Mouse (Mus musculus): ENCODE measurements around the gene Acad9. TPM values are rescaled to one million over a fixed set of nuclear protein-coding genes. Genes with fewer than 3 reads are reported as not detected.

Gene Acad9
- 97.5 and 99.5 TPM in 2 replicates for polyA plus RNA-seq (2016; fragmentation: Nextera tagmentation; extraction: Ambion mirVana)

DNA sequence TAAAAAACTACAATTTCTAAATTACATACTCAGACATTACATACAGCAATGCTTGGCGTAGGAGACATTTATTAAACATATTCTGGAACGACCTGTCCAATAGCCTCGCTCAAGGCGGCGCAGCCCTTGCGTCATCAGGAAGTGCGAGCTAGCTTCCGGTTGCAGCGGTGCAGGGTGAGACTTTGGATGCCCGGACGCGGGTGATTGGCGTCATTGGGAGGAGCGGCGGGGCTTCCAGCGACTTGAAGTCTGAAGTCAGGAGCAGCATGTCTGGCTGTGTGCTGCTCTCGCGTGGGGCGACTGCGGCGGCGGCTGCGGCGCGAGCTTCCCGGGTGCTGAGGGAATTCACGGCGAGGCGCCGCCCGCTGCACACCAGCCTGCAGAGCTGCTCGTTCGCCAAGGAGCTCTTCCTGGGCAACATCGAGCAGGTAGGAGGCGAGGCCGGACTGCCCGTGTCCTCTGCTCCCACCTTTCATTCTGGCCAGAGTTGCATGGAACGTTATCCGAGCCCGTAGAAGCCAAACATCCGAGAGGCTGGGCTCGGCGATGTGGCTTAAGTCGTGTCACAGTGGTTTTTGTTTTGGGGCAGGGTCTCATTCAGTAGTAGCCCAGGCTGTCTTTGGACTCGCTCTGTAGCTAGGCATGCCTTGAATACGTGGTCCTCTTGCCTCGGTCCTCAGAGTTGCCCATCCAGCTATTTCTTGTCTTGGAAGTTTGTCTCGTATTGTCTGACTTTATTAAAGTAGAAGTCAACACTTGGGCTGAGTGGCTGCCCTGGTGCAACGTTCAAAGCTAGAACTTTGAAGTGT, at the start of gene Acad9:
Gene Acad9 (plus strand): TSS at position 137 of the 809 bp plus-strand sequence.
- peak within 1 kb of the TSS; percentile 94 for H3K4me3 ChIP-seq
- WGBS, result under 1% methylated on average over 49 of the region's 49 CpGs
- peaks cover 22% of the 10 kb centered on the region for H3K4me1 ChIP-seq
- peak; percentile 95 for DNase-seq (ENCODE audit: low spot score)
- H3K9me3 ChIP-seq (replicated peaks), result no peaks in the 10 kb centered on the region
- peak within 1 kb of the TSS; percentile 86 for H3K27ac ChIP-seq (replicated peaks)
- H3K36me3 ChIP-seq, result peaks cover 15% of the 10 kb centered on the region
- H3K27me3 ChIP-seq (ENCODE audit: low read depth, poor library complexity, severe bottlenecking), result peaks cover 13% of the 10 kb centered on the region; the same call in 1 of the 2 replicates

DNA sequence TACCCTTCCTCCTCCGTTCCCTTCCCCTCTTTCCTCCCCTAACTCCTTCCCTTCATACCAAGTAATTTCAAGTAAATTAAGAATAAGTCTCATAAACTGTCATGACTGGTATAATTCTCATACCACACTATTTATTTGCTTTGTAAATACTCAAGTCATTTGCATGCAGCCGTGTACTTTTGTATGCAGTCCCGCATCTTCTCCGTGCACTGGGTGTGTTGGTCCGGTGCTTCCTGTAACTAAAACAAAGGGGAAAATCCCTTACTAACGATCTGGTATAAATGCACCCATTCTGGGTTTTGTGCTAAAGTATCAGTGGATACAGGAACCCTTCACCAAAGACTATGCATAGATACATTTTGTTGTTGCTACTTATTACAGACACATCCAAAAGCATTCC, 40.0 kb upstream of the Acad9 start:
- Histone ChIP-seq H3K27me3 (ENCODE audit: low read depth, poor library complexity, severe bottlenecking) (no peaks in the 10 kb centered on the region), H3K9me3 (replicated peaks) (no peaks in the 10 kb centered on the region), H3K36me3 (no peaks in the 10 kb centered on the region), H3K27ac (replicated peaks) (no peak overlapping the region), H3K4me1 (no peaks in the 10 kb centered on the region), H3K4me3 (no peak overlapping the region)
- no peak for DNase-seq (ENCODE audit: low spot score)
- WGBS, result 90% methylated on average over 6 of the region's 6 CpGs

DNA sequence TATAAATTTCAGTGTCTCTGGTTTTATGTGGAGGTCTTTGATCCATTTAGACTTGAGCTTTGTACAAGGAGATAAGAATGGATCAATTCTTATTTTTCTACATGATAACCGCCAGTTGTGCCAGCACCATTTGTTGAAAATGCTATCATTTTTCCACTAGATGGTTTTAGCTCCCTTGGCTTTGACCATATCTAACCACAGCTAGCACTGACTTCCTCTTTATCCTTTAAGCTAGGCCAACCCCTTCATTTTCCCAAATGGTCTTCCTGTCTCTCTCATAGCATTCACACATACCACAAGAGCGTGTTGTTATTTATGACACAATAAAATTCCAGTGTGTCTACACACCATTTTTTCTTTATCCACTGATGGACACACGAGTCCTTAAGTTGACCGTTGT, 35.8 kb upstream of the Acad9 start:
- Histone ChIP-seq H3K36me3 (no peaks in the 10 kb centered on the region), H3K4me3 (no peak overlapping the region), H3K27me3 (ENCODE audit: low read depth, poor library complexity, severe bottlenecking) (no peaks in the 10 kb centered on the region), H3K27ac (replicated peaks) (no peak overlapping the region), H3K4me1 (no peaks in the 10 kb centered on the region), H3K9me3 (replicated peaks) (no peaks in the 10 kb centered on the region)
- 86% methylated on average over 4 of the region's 4 CpGs for WGBS
- DNase-seq (ENCODE audit: low spot score), result no peak

DNA sequence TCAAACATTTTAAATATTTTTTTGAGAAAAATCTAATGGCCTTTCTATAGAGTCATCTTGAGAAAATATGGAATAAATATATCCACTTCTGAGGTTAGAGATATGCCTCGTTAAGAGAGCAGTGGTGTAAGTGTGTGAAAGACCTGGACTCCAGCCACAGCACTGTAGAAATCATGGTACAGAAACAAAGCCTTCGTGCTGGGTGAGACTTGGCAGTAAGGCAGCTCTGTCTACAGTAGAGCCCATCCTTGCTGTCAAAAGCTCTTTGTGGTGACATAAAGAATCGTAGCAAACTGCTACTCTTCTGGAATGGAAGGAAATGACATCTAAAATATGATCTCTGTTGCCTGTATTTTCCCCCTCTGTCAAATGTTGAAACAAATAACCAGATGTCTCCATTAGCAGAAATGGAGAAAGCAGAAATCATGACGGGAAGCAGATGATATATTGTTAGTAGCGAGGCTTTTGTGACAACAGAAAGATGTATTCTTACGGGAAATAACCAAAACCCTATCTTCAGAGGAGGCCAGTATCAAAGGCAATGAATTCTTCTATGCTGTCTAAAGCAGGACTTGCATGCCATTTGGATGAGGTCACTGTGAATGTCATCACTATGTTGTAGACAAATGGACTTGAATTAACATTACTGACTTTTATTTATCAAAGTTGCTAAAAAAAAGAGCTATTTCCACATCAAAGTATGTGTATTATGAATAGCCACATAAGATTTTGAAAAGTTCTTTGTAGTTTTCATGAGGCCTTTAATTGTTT, 33.9 kb upstream of the Acad9 start:
- Histone ChIP-seq H3K27ac (replicated peaks) (no peak overlapping the region), H3K27me3 (ENCODE audit: low read depth, poor library complexity, severe bottlenecking) (no peaks in the 10 kb centered on the region), H3K36me3 (no peaks in the 10 kb centered on the region), H3K4me1 (no peaks in the 10 kb centered on the region), H3K9me3 (replicated peaks) (no peaks in the 10 kb centered on the region), H3K4me3 (no peak overlapping the region)
- DNase-seq (ENCODE audit: low spot score), result no peak
- 82% methylated on average over 6 of the region's 6 CpGs for WGBS

DNA sequence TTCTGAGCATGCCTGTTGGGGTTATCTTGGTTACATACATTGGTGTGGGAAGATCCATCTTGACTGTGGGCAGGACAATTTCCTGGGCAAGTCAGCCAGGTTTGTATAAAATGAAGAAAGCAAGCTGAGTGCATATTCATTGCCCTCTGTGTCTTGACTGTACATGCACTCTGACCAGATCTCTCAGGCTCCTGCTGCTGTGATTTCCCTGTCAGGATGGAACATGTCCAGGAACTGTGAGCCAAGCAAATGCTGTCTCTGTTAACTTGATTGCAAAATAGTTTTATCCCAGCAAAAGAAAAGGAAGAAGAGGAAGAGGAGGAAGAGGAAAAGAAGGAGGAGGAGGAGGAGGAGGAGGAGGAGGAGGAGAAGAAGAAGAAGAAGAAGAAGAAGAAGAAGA, 21.3 kb upstream of the Acad9 start:
- Histone ChIP-seq H3K9me3 (replicated peaks) (no peaks in the 10 kb centered on the region), H3K4me3 (no peak overlapping the region), H3K4me1 (no peaks in the 10 kb centered on the region), H3K27ac (replicated peaks) (no peak overlapping the region), H3K27me3 (ENCODE audit: low read depth, poor library complexity, severe bottlenecking) (no peaks in the 10 kb centered on the region), H3K36me3 (no peaks in the 10 kb centered on the region)
- no peak for DNase-seq (ENCODE audit: low spot score)

DNA sequence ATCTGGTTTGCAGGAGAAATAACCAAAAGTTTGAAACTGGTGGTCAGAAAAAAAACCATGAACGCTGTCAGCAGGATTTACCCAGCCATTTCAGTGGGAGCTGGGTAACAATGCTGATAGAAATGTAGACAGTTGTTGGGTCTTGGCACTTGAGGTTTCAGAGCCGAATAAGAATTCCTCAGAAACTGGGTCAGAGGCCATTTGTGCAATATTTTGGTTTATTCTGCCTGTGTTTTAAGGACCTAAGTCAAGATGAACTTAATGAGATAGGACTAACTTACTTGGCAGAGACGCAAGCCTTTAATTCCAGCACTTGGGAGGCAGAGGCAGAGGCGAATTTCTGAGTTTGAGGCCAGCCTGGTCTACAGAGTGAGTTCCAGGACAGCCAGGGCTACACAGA, 20.7 kb upstream of the Acad9 start:
- no peak overlapping the region for H3K27ac ChIP-seq (replicated peaks)
- no peaks in the 10 kb centered on the region for H3K27me3 ChIP-seq (ENCODE audit: low read depth, poor library complexity, severe bottlenecking)
- no peaks in the 10 kb centered on the region for H3K4me1 ChIP-seq
- H3K36me3 ChIP-seq, result no peaks in the 10 kb centered on the region
- WGBS, result 80% methylated on average over 4 of the region's 4 CpGs
- no peak overlapping the region for H3K4me3 ChIP-seq
- no peak for DNase-seq (ENCODE audit: low spot score)
- no peaks in the 10 kb centered on the region for H3K9me3 ChIP-seq (replicated peaks)

DNA sequence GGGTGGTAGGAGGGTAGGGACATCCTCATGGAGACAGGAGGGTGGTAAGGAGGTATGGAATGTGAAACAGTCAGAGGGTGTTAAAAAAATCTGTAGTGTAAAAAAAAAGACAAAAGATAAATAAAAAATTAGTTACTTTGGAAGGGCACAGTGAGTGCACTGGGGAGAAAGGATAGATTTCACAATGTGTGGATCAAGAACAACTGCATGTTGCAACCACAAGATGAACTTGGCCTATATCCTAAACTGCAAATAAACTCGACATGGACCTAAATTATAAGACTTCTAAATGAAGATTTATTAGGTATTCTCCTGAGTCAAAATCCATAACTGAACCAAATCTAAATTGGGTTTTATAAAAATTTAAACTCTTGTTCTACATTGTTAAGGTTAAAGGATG, 16.7 kb upstream of the Acad9 start:
- Histone ChIP-seq H3K4me3 (no peak overlapping the region), H3K9me3 (replicated peaks) (no peaks in the 10 kb centered on the region), H3K27ac (replicated peaks) (no peak overlapping the region), H3K36me3 (no peaks in the 10 kb centered on the region), H3K4me1 (no peaks in the 10 kb centered on the region), H3K27me3 (ENCODE audit: low read depth, poor library complexity, severe bottlenecking) (no peaks in the 10 kb centered on the region)
- WGBS, result 63% methylated on average over 1 of the region's 1 CpGs
- no peak for DNase-seq (ENCODE audit: low spot score)

DNA sequence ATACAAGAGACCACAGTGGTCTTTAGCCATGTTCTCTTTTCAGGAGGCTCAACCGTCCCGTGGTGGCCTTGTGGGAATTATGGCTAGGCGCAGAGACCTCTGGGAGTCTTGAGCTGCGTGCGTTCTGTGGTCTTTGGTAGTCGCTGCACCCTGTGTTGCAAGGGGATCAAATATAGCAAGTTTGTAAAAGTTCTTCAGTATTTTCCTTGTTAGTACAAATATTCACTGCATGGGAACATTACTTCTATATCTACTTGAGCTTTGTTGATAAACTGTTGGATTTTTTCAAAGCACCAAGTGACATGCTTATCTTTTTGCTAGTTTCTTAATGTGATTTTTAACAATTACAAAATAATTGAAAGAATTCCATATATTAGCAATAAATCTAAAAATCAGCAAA, 12.3 kb upstream of the Acad9 start, which contains the start of gene Ccdc144b:
Gene Ccdc144b (minus strand): TSS at position 101 of the 400 bp plus-strand sequence.
- DNase-seq (ENCODE audit: low spot score), result no peak
- H3K4me3 ChIP-seq, result no peak within 1 kb of the TSS
- WGBS, result 91% methylated on average over 6 of the region's 6 CpGs
- no peaks in the 10 kb centered on the region for H3K27me3 ChIP-seq (ENCODE audit: low read depth, poor library complexity, severe bottlenecking)
- H3K4me1 ChIP-seq, result no peaks in the 10 kb centered on the region
- no peaks in the 10 kb centered on the region for H3K9me3 ChIP-seq (replicated peaks)
- no peak within 1 kb of the TSS for H3K27ac ChIP-seq (replicated peaks)
- H3K36me3 ChIP-seq, result no peaks in the 10 kb centered on the region

DNA sequence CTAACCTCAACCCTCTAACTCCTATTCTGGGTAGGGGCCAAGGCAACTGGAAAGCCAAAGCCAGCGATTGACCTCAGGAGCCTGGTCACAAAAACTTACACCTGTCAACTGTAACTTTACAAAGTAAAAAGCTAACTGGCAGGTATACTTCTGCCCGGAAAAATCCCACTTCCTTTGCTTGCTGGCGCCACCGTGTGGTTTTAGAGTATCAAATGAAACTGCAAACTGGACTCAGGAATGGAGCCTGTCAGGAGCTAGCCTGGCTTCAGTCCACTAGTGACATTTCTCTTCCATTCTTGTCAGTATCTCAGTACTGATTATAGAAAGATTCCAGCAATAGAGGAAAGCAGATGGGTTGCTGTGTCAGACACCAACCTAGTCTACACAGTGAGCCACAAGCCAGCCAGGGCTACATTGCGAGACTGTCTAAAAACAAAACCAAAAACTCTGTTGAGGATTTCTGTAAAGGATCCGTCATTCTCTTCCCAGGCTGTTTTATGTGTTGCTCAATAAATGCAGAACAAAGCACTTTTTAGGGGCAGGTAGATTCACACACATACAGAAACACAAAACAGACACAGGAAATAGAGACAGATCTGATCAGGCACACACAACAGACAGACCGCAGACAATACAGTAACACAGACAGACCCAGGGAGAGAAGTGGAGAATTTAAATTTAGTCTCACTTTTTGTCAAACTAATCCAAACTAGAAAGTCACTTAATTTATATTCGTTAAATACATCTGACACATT, 5.5 kb upstream of the Acad9 start:
- H3K4me1 ChIP-seq, result peaks cover 3% of the 10 kb centered on the region; the same call in 1 of the 2 replicates
- 34% methylated on average over 8 of the region's 8 CpGs for WGBS

DNA sequence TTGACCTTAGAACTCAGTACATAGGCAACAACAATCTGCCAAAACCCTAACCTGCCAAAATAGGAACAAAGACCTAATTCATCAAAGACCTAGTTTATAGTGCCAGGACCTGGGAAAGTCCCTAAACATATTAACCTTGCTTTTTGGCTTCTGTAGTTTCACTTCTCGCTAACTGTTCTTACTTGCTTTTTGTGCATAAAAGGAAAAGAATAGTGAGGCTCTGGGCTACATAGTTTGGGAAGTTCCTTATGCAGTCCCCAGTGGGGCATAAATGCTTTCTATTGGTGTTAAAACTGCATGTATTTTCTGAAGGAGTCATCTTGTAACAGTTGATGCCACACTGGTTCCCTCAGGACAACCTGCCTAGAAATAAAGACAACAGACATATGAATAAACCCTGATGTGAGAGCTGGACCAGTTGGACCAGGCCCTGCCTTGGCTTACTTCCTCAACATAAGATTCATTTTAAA, 1.2 kb upstream of the Acad9 start:
- DNase-seq (ENCODE audit: low spot score), result no peak
- Histone ChIP-seq H3K27me3 (ENCODE audit: low read depth, poor library complexity, severe bottlenecking) (peaks cover 13% of the 10 kb centered on the region; the same call in 1 of the 2 replicates), H3K4me3 (no peak overlapping the region), H3K4me1 (peaks cover 22% of the 10 kb centered on the region), H3K27ac (replicated peaks) (no peak overlapping the region), H3K36me3 (peaks cover 1% of the 10 kb centered on the region; the same call in 1 of the 2 replicates), H3K9me3 (replicated peaks) (no peaks in the 10 kb centered on the region)
- WGBS, result 90% methylated on average over 1 of the region's 1 CpGs

More for the DNA sequence above, 5.5 kb upstream of the Acad9 start:
- Histone ChIP-seq H3K27ac (replicated peaks) (no peak overlapping the region), H3K9me3 (replicated peaks) (no peaks in the 10 kb centered on the region), H3K4me3 (no peak overlapping the region), H3K36me3 (no peaks in the 10 kb centered on the region), H3K27me3 (ENCODE audit: low read depth, poor library complexity, severe bottlenecking) (peaks cover 13% of the 10 kb centered on the region; the same call in 1 of the 2 replicates)
- peak; percentile 48 for DNase-seq (ENCODE audit: low spot score)

DNA sequence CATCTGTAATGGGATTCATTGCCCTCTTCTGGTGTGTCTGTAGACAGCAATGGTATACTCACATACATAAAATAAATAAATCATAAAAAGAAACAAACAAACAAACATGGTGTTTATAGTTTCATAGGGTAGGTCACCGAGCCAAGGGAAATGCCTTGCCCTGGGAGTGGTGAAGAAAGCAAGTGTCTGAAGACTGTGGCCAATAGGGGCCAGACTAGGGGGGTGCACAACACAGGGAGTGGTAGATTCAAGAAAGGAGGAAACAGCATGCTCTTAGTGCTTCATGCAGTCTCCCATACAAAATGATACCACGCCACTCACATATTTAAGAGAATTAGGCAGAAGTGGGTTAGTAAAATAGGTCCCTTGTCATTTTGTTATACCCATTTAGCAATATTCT, 613 bp upstream of the Acad9 start:
- Histone ChIP-seq H3K36me3 (peaks cover 7% of the 10 kb centered on the region), H3K4me3 (peak overlapping the region; percentile 94), H3K4me1 (peaks cover 22% of the 10 kb centered on the region), H3K27me3 (ENCODE audit: low read depth, poor library complexity, severe bottlenecking) (peaks cover 13% of the 10 kb centered on the region; the same call in 1 of the 2 replicates), H3K27ac (replicated peaks) (peak overlapping the region; percentile 86; the same call in 1 of the 2 replicates), H3K9me3 (replicated peaks) (no peaks in the 10 kb centered on the region)
- WGBS, result 91% methylated on average over 2 of the region's 2 CpGs
- DNase-seq (ENCODE audit: low spot score), result no peak

DNA sequence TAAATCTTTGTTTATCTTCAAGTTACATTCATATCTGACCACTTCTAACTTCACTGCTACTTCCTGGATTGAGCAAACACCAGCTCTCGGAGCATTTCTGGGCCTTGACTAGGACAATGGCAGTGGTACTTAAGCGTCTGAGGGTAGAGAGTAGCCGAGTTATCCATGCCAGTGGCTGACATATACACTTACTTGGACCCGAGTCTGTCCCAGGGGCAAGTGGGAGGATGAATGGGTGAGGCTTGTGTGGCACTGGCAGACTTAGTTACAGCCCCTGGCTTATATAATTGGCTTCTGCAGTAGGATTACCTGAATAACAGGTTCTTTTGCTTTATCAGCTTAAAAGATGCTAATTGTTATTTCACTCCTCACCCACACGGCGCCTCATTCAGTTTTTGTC, 2.0 kb downstream of the Acad9 start:
- Histone ChIP-seq H3K36me3 (peaks cover 20% of the 10 kb centered on the region), H3K9me3 (replicated peaks) (no peaks in the 10 kb centered on the region), H3K27ac (replicated peaks) (no peak overlapping the region), H3K4me1 (peaks cover 22% of the 10 kb centered on the region), H3K27me3 (ENCODE audit: low read depth, poor library complexity, severe bottlenecking) (peaks cover 13% of the 10 kb centered on the region; the same call in 1 of the 2 replicates), H3K4me3 (no peak overlapping the region)
- 90% methylated on average over 6 of the region's 6 CpGs for WGBS
- no peak for DNase-seq (ENCODE audit: low spot score)

Measured in midbrain, embryonic 10.5 days (tissue).